Mouse (Mus musculus) E14TG2a.4 (cell line): Measurements from ENCODE around the gene Cldn2.

Experiments
- CTCF ChIP-seq: conservative IDR thresholded peaks from 2 replicates; pipeline ENCODE4 v1.5.1; 2014; ENCODE audit warnings: low read length
- POU5F1 ChIP-seq: IDR thresholded peaks from 2 replicates; pipeline ENCODE4 v1.6.1; 2014; ENCODE audit warnings: low read length, borderline replicate concordance

DNA sequence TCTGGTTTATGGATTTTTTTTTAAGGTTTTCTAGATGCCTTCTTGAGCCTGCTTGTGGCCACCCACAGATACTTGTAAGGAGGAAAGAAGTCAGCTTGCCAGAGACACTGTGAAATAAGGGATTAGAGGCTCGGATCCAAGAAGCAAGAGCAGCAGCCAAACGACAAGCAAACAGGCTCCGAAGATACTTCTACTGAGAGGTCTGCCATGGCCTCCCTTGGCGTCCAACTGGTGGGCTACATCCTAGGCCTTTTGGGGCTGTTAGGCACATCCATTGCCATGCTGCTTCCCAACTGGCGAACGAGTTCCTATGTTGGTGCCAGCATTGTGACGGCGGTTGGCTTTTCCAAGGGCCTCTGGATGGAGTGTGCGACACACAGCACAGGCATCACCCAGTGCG is 7.9 kb downstream of the Cldn2 start:
- TF ChIP-seq CTCF (no peak), POU5F1 (no peak)
